Mouse (Mus musculus) layer of hippocampus, postnatal 10 days (tissue): ENCODE measurements around the gene Pcsk5. TPM values are rescaled to one million over a fixed set of nuclear protein-coding genes. Genes with fewer than 3 reads are reported as not detected.

Experiments
- DNase-seq, 2 experiments: peaks; one replicate each; pipeline ENCODE4 v3.0.0; 2021; ENCODE audit warnings: low spot score in 2 of 2
- total RNA-seq, 2 experiments: library from RNA; stranded (reverse); gene quantifications; 2 replicates each; pipeline ENCODE4 v1.2.3; 2021

Pcsk5 gene
- total RNA-seq, 2 experiments from 2014 or later = 20.8 to 25.7 TPM

GRCm38 (mm10) chr19:17812661-17813060, 24.8 kb downstream of the Pcsk5 start:
- no peak for DNase-seq

- no peak for DNase-seq
Measured at GRCm38 (mm10) chr19:17806626-17807025, 30.8 kb downstream of the Pcsk5 start.

GRCm38 (mm10) chr19:17800798-17801197, 36.6 kb downstream of the Pcsk5 start:
- DNase-seq = no peak

- DNase-seq = no peak
Measured at GRCm38 (mm10) chr19:17799419-17800185, 37.8 kb downstream of the Pcsk5 start.

GRCm38 (mm10) chr19:17793457-17793856, 44.0 kb downstream of the Pcsk5 start:
- no peak for DNase-seq

- no peak for DNase-seq
Measured at GRCm38 (mm10) chr19:17791485-17792052, 45.9 kb downstream of the Pcsk5 start.

- DNase-seq = no peak
Measured at GRCm38 (mm10) chr19:17788617-17789317, 48.7 kb downstream of the Pcsk5 start.

GRCm38 (mm10) chr19:17786744-17787143, 50.7 kb downstream of the Pcsk5 start:
- no peak for DNase-seq

- DNase-seq = no peak
Measured at GRCm38 (mm10) chr19:17784401-17785192, 52.8 kb downstream of the Pcsk5 start.

GRCm38 (mm10) chr19:17783231-17783630, 54.2 kb downstream of the Pcsk5 start:
- no peak for DNase-seq

- no peak for DNase-seq
Measured at GRCm38 (mm10) chr19:17781323-17781722, 56.1 kb downstream of the Pcsk5 start.

GRCm38 (mm10) chr19:17775943-17776342, 61.5 kb downstream of the Pcsk5 start:
- DNase-seq = no peak

GRCm38 (mm10) chr19:17775097-17775496, 62.3 kb downstream of the Pcsk5 start:
- DNase-seq = no peak

GRCm38 (mm10) chr19:17774061-17774460, 63.4 kb downstream of the Pcsk5 start:
- DNase-seq = no peak

- DNase-seq = peak; percentile 23 to 43
Measured at GRCm38 (mm10) chr19:17769610-17770399, 67.6 kb downstream of the Pcsk5 start.

GRCm38 (mm10) chr19:17765001-17765400, 72.4 kb downstream of the Pcsk5 start:
- no peak for DNase-seq

GRCm38 (mm10) chr19:17762740-17763139, 74.7 kb downstream of the Pcsk5 start:
- no peak for DNase-seq

GRCm38 (mm10) chr19:17761678-17762077, 75.8 kb downstream of the Pcsk5 start:
- no peak for DNase-seq

- DNase-seq = no peak
Measured at GRCm38 (mm10) chr19:17752841-17753240, 84.6 kb downstream of the Pcsk5 start.

GRCm38 (mm10) chr19:17748331-17748730, 89.1 kb downstream of the Pcsk5 start:
- no peak for DNase-seq

- no peak for DNase-seq
Measured at GRCm38 (mm10) chr19:17745380-17745779, 92.1 kb downstream of the Pcsk5 start.
